Mouse (Mus musculus) limb, embryonic 11.5 days (tissue): Measurements from ENCODE around the gene Midn. TPM values are rescaled to one million over a fixed set of nuclear protein-coding genes. Genes with fewer than 3 reads are reported as not detected.
A peak's percentile ranks its signal among the peaks of the same experiment; 100 is the strongest.

Experiments used
- ATAC-seq: fragments of 200-750 bp; cut with Nextera tagmentation; 2 replicates; pipeline ENCODE4 v1.8.0; 2017; ENCODE audit warnings: low read depth; ENCODE audit not compliant: insufficient number of reproducible peaks, low FRiP score, low TSS enrichment
- DNase-seq: peaks from one replicate; pipeline ENCODE4 v3.0.0-alpha.2; 2015; ENCODE audit warnings: low spot score
- H3K27ac ChIP-seq: fragments of 300-500 bp; sonication (generic); replicated peaks from 2 replicates; pipeline ENCODE4 v1.5.1; 2014; ENCODE audit warnings: low read depth, mild to moderate bottlenecking, low read length
- H3K27me3 ChIP-seq: fragments of 300-500 bp; sonication (generic); 2 replicates; pipeline ENCODE4 v1.6.1; 2014; ENCODE audit warnings: mild to moderate bottlenecking, low read length, mixed read lengths; ENCODE audit not compliant: control insufficient read depth, insufficient read depth
- H3K36me3 ChIP-seq: fragments of 300-500 bp; sonication (generic); 2 replicates; pipeline ENCODE4 v1.6.1; 2014; ENCODE audit warnings: mild to moderate bottlenecking, low read length, moderate library complexity, mixed read lengths; ENCODE audit not compliant: control insufficient read depth, insufficient read depth
- H3K4me1 ChIP-seq: fragments of 300-500 bp; sonication (generic); 2 replicates; pipeline ENCODE4 v1.6.1; 2014; ENCODE audit warnings: low read length, mixed read lengths; ENCODE audit not compliant: control insufficient read depth, insufficient read depth
- H3K4me2 ChIP-seq: fragments of 300-500 bp; sonication (generic); 2 replicates; pipeline ENCODE4 v1.6.1; 2014; ENCODE audit warnings: low read depth, mild to moderate bottlenecking, moderate library complexity; ENCODE audit not compliant: severe bottlenecking
- H3K4me3 ChIP-seq: fragments of 300-500 bp; sonication (generic); 2 replicates; pipeline ENCODE4 v1.5.1; 2014; ENCODE audit warnings: low read depth, low read length
- H3K9ac ChIP-seq: fragments of 300-500 bp; sonication (generic); 2 replicates; pipeline ENCODE4 v1.6.1; 2014; ENCODE audit warnings: mild to moderate bottlenecking, low read length
- H3K9me3 ChIP-seq: fragments of 300-500 bp; sonication (generic); 2 replicates; pipeline ENCODE4 v1.6.1; 2016; ENCODE audit warnings: low read length; ENCODE audit not compliant: control insufficient read depth
- WGBS: fragments of 180-500 bp; shearing (Covaris S2); extraction: QIAGEN DNeasy Blood & Tissue Kit; methylation state at CpG from one replicate; pipeline ENCODE4 v1.1.7; 2014; 5-methylcytosine and 5-hydroxymethylcytosine counted together
- polyA plus RNA-seq: library from polyadenylated mRNA; unstranded; fragments of >200 nt; fragmentation: Nextera tagmentation; extraction: Ambion mirVana; gene quantifications from 2 replicates; pipeline ENCODE4 v1.2.1, GENCODE M21; 2014

Midn gene
- polyA plus RNA-seq, 1 experiment from 2014 or later = 60.9 TPM

GRCm38 (mm10) chr10:80171760-80172526 lies 23.9 kb downstream of the Midn start:
- DNase-seq = no peak
- H3K27me3 ChIP-seq = no peaks in the 10 kb centered on the region
- H3K4me2 ChIP-seq = peak overlapping the region; percentile 46; the same call in 1 of the 2 replicates
- peak overlapping the region; percentile 33 for H3K4me3 ChIP-seq
- H3K9me3 ChIP-seq = no peaks in the 10 kb centered on the region
- no peak for ATAC-seq
- peaks cover 18% of the 10 kb centered on the region for H3K4me1 ChIP-seq
- H3K27ac ChIP-seq = peak overlapping the region; percentile 33
- H3K36me3 ChIP-seq = peaks cover 19% of the 10 kb centered on the region
- no peak overlapping the region; the same call in 1 of the 2 replicates for H3K9ac ChIP-seq
- WGBS = 85% methylated on average over 45 of the region's 45 CpGs

GRCm38 (mm10) chr10:80172527-80173292 lies 24.6 kb downstream of the Midn start, which contains the start of gene 1600002K03Rik:
Gene 1600002K03Rik (plus strand): TSS chr10:80172944.
- DNase-seq (peak; percentile 90), ATAC-seq (peak; percentile 45)
- Histone ChIP-seq H3K36me3 (peaks cover 19% of the 10 kb centered on the region), H3K9ac (peak within 1 kb of the TSS; percentile 47), H3K27me3 (no peaks in the 10 kb centered on the region), H3K4me1 (peaks cover 18% of the 10 kb centered on the region), H3K4me3 (peak within 1 kb of the TSS; percentile 33), H3K27ac (peak within 1 kb of the TSS; percentile 33), H3K9me3 (no peaks in the 10 kb centered on the region), H3K4me2 (peak within 1 kb of the TSS; percentile 46)
- WGBS = 12% methylated on average over 35 of the region's 35 CpGs

GRCm38 (mm10) chr10:80173358-80173757 lies 25.3 kb downstream of the Midn start:
- DNase-seq (no peak), ATAC-seq (no peak)
- H3K4me2 ChIP-seq = peak overlapping the region; percentile 46
- WGBS = 14% methylated on average over 11 of the region's 11 CpGs
- peak overlapping the region; percentile 33 for H3K4me3 ChIP-seq
- H3K27me3 ChIP-seq = no peaks in the 10 kb centered on the region
- peaks cover 19% of the 10 kb centered on the region for H3K36me3 ChIP-seq
- no peaks in the 10 kb centered on the region for H3K9me3 ChIP-seq
- H3K27ac ChIP-seq = no peak overlapping the region
- peaks cover 18% of the 10 kb centered on the region for H3K4me1 ChIP-seq
- H3K9ac ChIP-seq = peak overlapping the region; percentile 47

- Histone ChIP-seq H3K27ac (no peak overlapping the region), H3K9me3 (no peaks in the 10 kb centered on the region), H3K4me2 (no peak overlapping the region), H3K4me3 (no peak overlapping the region), H3K9ac (no peak overlapping the region; the same call in 1 of the 2 replicates), H3K4me1 (peaks cover 10% of the 10 kb centered on the region; the same call in 1 of the 2 replicates), H3K36me3 (peaks cover 19% of the 10 kb centered on the region), H3K27me3 (no peaks in the 10 kb centered on the region)
- WGBS = 88% methylated on average over 10 of the region's 10 CpGs
- DNase-seq (no peak), ATAC-seq (no peak)
Measured at GRCm38 (mm10) chr10:80173955-80174640, 26.0 kb downstream of the Midn start.

- Histone ChIP-seq H3K9ac (no peak overlapping the region), H3K36me3 (peaks cover 19% of the 10 kb centered on the region), H3K4me2 (no peak overlapping the region), H3K4me3 (no peak overlapping the region), H3K9me3 (no peaks in the 10 kb centered on the region), H3K27ac (no peak overlapping the region), H3K27me3 (no peaks in the 10 kb centered on the region), H3K4me1 (peaks cover 7% of the 10 kb centered on the region; the same call in 1 of the 2 replicates)
- DNase-seq = peak; percentile 68
- no peak for ATAC-seq
- WGBS = 63% methylated on average over 2 of the region's 2 CpGs
Measured at GRCm38 (mm10) chr10:80174705-80175104, 26.6 kb downstream of the Midn start.

- H3K4me3 ChIP-seq = no peak overlapping the region
- ATAC-seq = 0 out of 2 replicates have a peak, but pooled peaks have one; percentile 14
Measured at GRCm38 (mm10) chr10:80175536-80176269, 27.6 kb downstream of the Midn start.

GRCm38 (mm10) chr10:80176270-80176834 lies 28.3 kb downstream of the Midn start:
- H3K9me3 ChIP-seq = no peaks in the 10 kb centered on the region
- peaks cover 6% of the 10 kb centered on the region for H3K36me3 ChIP-seq
- WGBS = 82% methylated on average over 5 of the region's 5 CpGs
- H3K9ac ChIP-seq = no peak overlapping the region
- H3K4me1 ChIP-seq = peaks cover 15% of the 10 kb centered on the region; the same call in 1 of the 2 replicates
- no peaks in the 10 kb centered on the region for H3K27me3 ChIP-seq
- ATAC-seq (no peak), DNase-seq (no peak)
- no peak overlapping the region for H3K4me3 ChIP-seq
- 0 out of 2 replicates have a peak overlapping the region, but pooled peaks have one; percentile 3 for H3K4me2 ChIP-seq
- no peak overlapping the region for H3K27ac ChIP-seq

More at GRCm38 (mm10) chr10:80175536-80176269, 27.6 kb downstream of the Midn start:
- H3K27me3 ChIP-seq = no peaks in the 10 kb centered on the region
- H3K9me3 ChIP-seq = no peaks in the 10 kb centered on the region
- DNase-seq = peak; percentile 62
- peaks cover 9% of the 10 kb centered on the region; the same call in 1 of the 2 replicates for H3K4me1 ChIP-seq
- 24% methylated on average over 4 of the region's 4 CpGs for WGBS
- no peak overlapping the region; the same call in 1 of the 2 replicates for H3K9ac ChIP-seq
- no peak overlapping the region for H3K27ac ChIP-seq
- H3K4me2 ChIP-seq = no peak overlapping the region
- peaks cover 9% of the 10 kb centered on the region for H3K36me3 ChIP-seq
